Mouse (Mus musculus) embryonic facial prominence, embryonic 15.5 days (tissue): ENCODE measurements around the gene Gm815. TPM values are rescaled to one million over a fixed set of nuclear protein-coding genes. Genes with fewer than 3 reads are reported as not detected.

Experiments used
- ATAC-seq: fragments of 200-750 bp; cut with Nextera tagmentation; 2 replicates; pipeline ENCODE4 v1.8.0; 2017; ENCODE audit warnings: low read depth, moderate TSS enrichment; ENCODE audit not compliant: insufficient number of reproducible peaks, low FRiP score, low TSS enrichment
- H3K27ac ChIP-seq: fragments of 300-500 bp; sonication (generic); replicated peaks from 2 replicates; pipeline ENCODE4 v1.5.1; 2015; ENCODE audit warnings: mild to moderate bottlenecking, inconsistent platforms
- H3K27me3 ChIP-seq: fragments of 300-500 bp; sonication (generic); 2 replicates; pipeline ENCODE4 v1.6.1; 2015; ENCODE audit warnings: inconsistent platforms
- H3K36me3 ChIP-seq: fragments of 300-500 bp; sonication (generic); 2 replicates; pipeline ENCODE4 v1.6.1; 2015; ENCODE audit warnings: mild to moderate bottlenecking, inconsistent platforms
- H3K4me1 ChIP-seq: fragments of 300-500 bp; sonication (generic); 2 replicates; pipeline ENCODE4 v1.6.1; 2015; ENCODE audit warnings: inconsistent platforms
- H3K4me2 ChIP-seq: fragments of 300-500 bp; sonication (generic); replicated peaks from 2 replicates; pipeline ENCODE4 v1.6.1; 2015; ENCODE audit warnings: mild to moderate bottlenecking, inconsistent platforms
- H3K4me3 ChIP-seq: fragments of 300-500 bp; sonication (generic); replicated peaks from 2 replicates; pipeline ENCODE4 v1.5.1; 2015; ENCODE audit warnings: mild to moderate bottlenecking, inconsistent platforms
- H3K9ac ChIP-seq: fragments of 300-500 bp; sonication (generic); 2 replicates; pipeline ENCODE4 v1.6.1; 2015; ENCODE audit warnings: inconsistent platforms
- H3K9me3 ChIP-seq: fragments of 300-500 bp; sonication (generic); replicated peaks from 2 replicates; pipeline ENCODE4 v1.6.1; 2016; ENCODE audit warnings: inconsistent platforms
- WGBS: fragments of 180-500 bp; shearing (Covaris S2); methylation state at CpG from one replicate; pipeline ENCODE4 v1.1.7; 2015; 5-methylcytosine and 5-hydroxymethylcytosine counted together
- polyA plus RNA-seq: library from polyadenylated mRNA; unstranded; fragments of >200 nt; fragmentation: Nextera tagmentation; extraction: Ambion mirVana; gene quantifications from 2 replicates; pipeline ENCODE4 v1.2.1, GENCODE M21; 2015

The Gm815 gene
- not detected in 2 replicates for polyA plus RNA-seq

DNA sequence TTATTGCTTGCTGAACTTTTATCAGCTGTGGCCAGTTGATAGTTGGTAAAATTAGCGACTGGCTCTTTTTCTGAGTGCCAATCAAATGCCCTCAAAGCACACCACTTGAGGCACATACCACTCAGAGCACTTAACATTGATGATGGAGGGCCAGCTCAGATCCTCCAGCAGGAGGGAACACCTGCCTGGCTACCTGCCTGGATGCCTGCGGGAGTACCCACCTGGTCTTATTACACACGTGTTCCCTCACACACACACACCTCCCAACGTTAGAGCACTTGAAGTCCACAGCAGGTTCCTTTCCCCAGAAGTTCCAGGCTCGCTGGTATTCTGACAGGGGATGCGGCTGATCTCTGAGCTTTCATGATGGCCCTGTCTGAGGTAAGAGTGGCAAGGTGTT is at the start of gene Gm815:
Gene Gm815, plus strand, starts transcription at position 266 of the 400 bp plus-strand sequence.
- H3K4me2 ChIP-seq: no peak within 1 kb of the TSS
- H3K9ac ChIP-seq: no peak within 1 kb of the TSS
- H3K4me3 ChIP-seq: no peak within 1 kb of the TSS
- no peaks in the 10 kb centered on the region for H3K9me3 ChIP-seq
- WGBS: 84% methylated on average over 6 of the region's 6 CpGs
- ATAC-seq: no peak
- H3K4me1 ChIP-seq: no peaks in the 10 kb centered on the region
- no peak within 1 kb of the TSS for H3K27ac ChIP-seq
- no peaks in the 10 kb centered on the region for H3K27me3 ChIP-seq
- no peaks in the 10 kb centered on the region for H3K36me3 ChIP-seq

GRCm38 (mm10) chr19:26837626-26838025 is 48.1 kb upstream of the Gm815 start:
- no peaks in the 10 kb centered on the region for H3K27me3 ChIP-seq
- H3K9ac ChIP-seq: no peak overlapping the region
- H3K36me3 ChIP-seq: no peaks in the 10 kb centered on the region
- H3K27ac ChIP-seq: no peak overlapping the region
- H3K4me2 ChIP-seq: no peak overlapping the region
- 76% methylated on average over 1 of the region's 1 CpGs for WGBS
- H3K4me3 ChIP-seq: no peak overlapping the region
- H3K4me1 ChIP-seq: no peaks in the 10 kb centered on the region
- H3K9me3 ChIP-seq: no peaks in the 10 kb centered on the region
- ATAC-seq: no peak

GRCm38 (mm10) chr19:26843896-26844295 is 41.8 kb upstream of the Gm815 start:
- 75% methylated on average over 6 of the region's 6 CpGs for WGBS
- no peak for ATAC-seq
- Histone ChIP-seq H3K36me3 (no peaks in the 10 kb centered on the region), H3K9me3 (no peaks in the 10 kb centered on the region), H3K4me2 (no peak overlapping the region), H3K27ac (peak overlapping the region; percentile 94), H3K4me3 (no peak overlapping the region), H3K27me3 (no peaks in the 10 kb centered on the region), H3K4me1 (peaks cover 6% of the 10 kb centered on the region), H3K9ac (no peak overlapping the region)

DNA sequence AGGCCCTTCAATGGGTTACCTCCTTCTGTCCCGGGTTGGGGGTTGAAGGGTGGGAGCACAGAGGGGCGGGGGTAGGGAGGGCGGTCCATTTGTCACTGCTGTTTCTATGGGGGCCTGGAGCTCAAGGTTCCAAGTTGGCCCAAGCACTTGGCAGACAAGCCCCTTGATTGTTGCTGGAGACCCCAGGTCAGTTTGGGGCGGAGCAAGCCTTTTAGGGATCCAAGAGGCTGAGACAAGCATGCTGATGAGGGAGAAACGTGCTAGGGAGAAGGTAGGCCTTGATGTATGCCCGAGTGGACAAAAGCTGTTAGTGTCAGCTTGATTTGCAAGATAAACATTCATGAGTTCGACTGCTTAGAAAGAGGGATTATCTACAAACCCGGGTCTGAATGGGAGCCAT is 40.9 kb upstream of the Gm815 start:
- no peaks in the 10 kb centered on the region for H3K36me3 ChIP-seq
- no peak for ATAC-seq
- H3K9me3 ChIP-seq: no peaks in the 10 kb centered on the region
- H3K4me2 ChIP-seq: peak overlapping the region; percentile 51
- peak overlapping the region; percentile 60; the same call in 1 of the 2 replicates for H3K4me3 ChIP-seq
- H3K27me3 ChIP-seq: no peaks in the 10 kb centered on the region
- peak overlapping the region; percentile 94 for H3K27ac ChIP-seq
- 23% methylated on average over 8 of the region's 8 CpGs for WGBS
- H3K4me1 ChIP-seq: peaks cover 6% of the 10 kb centered on the region
- no peak overlapping the region for H3K9ac ChIP-seq

DNA sequence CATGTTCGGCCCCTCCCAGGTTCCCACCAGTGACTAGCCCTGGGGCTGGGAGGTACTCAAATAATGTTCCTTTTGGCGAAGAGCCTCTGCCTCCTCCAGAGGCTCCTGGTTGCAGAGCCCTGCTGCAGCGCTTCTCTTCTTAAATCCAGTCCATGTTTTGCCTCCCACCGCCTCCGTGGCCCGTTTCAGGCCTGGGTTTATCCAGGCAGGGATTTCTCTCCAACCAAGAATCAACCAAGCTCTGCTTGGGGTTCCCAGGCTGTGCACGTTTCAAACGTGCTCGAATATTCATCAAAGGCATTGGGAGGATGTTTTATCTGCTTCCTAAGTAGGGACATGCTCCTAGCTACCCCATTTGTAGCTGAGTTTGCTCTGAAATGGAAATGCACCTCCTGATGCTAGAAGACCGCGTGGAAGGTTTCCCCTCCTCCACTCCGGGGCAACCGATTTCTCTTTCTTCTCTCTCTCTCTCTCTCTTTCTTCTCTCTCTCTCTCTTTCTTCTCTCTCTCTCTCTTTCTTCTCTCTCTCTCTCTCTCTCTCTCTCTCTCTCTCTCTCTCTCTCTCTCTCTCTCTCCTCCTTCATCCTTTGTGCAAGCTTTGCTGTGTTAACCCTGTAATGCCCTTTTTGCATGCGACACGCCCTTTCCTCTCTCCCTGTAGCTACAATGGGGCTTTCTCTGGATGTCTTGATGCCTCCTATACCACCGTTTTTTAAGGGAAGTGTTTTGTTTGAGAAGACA is 40.2 kb upstream of the Gm815 start:
- H3K4me3 ChIP-seq: peak overlapping the region; percentile 60
- under 1% methylated on average over 16 of the region's 16 CpGs for WGBS
- H3K9me3 ChIP-seq: no peaks in the 10 kb centered on the region
- peak; percentile 87 for ATAC-seq
- peak overlapping the region; percentile 51 for H3K4me2 ChIP-seq
- no peaks in the 10 kb centered on the region for H3K36me3 ChIP-seq
- peak overlapping the region; percentile 46 for H3K9ac ChIP-seq
- peak overlapping the region; percentile 94 for H3K27ac ChIP-seq
- peaks cover 6% of the 10 kb centered on the region for H3K4me1 ChIP-seq
- H3K27me3 ChIP-seq: no peaks in the 10 kb centered on the region

DNA sequence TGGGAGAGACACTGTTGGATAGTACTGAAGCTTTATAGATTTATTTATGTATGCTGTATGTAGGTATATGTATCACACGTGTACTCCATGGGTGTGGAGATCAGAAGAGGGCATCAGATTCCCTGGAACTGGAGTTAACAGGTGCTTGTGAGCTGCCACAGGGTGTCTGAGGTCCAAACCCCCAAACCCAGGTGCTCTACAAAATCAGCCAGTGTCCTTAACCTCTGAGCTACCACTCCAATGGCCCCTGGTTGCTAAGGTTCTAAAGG is 39.7 kb upstream of the Gm815 start:
- WGBS: 0% methylated on average over 1 of the region's 1 CpGs
- Histone ChIP-seq H3K27ac (peak overlapping the region; percentile 94), H3K4me1 (peaks cover 6% of the 10 kb centered on the region), H3K9me3 (no peaks in the 10 kb centered on the region), H3K27me3 (no peaks in the 10 kb centered on the region), H3K4me3 (peak overlapping the region; percentile 60), H3K4me2 (peak overlapping the region; percentile 51), H3K36me3 (no peaks in the 10 kb centered on the region), H3K9ac (peak overlapping the region; percentile 46)
- ATAC-seq: no peak

DNA sequence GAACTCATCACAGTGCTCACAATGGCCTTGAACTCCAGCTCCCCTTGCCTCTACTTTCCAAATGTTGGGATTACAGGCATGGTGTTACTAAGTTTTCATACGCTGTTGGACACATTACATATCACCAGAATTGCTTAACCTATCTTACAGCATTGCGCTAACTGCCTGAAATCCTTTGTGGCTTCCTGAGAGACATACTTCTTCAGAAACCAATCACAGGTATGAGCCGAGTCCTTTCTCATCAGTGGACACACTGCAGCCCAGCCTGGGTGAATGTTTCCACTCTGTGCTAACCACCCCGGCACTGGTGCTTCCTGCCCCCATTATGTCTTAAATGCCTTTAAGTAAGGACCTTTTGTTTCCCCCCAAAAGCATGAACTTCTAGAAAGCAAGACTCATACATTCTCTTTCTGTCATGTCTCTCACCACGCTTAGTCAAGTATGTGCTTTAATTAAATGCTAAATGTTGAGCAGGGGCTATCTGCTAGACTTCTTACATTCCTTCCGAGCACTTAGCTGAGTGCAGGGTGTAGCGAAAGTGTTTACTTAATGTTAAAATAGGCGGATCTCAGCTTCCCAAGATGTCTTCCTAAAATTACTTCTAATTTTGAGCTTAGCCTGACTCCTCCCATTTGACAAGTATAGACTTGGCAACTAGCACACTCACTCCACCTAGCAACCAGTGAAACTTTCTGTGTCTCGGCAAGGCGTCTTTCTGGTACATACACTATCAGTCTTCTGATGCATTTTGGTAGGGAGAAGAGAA is 34.5 kb upstream of the Gm815 start:
- H3K9me3 ChIP-seq: no peaks in the 10 kb centered on the region
- H3K27ac ChIP-seq: peak overlapping the region; percentile 58; the same call in 1 of the 2 replicates
- H3K4me1 ChIP-seq: peaks cover 6% of the 10 kb centered on the region; the same call in 1 of the 2 replicates
- H3K4me3 ChIP-seq: no peak overlapping the region
- H3K9ac ChIP-seq: no peak overlapping the region
- H3K36me3 ChIP-seq: no peaks in the 10 kb centered on the region
- WGBS: 60% methylated on average over 10 of the region's 10 CpGs
- ATAC-seq: no peak
- H3K4me2 ChIP-seq: no peak overlapping the region
- H3K27me3 ChIP-seq: no peaks in the 10 kb centered on the region

DNA sequence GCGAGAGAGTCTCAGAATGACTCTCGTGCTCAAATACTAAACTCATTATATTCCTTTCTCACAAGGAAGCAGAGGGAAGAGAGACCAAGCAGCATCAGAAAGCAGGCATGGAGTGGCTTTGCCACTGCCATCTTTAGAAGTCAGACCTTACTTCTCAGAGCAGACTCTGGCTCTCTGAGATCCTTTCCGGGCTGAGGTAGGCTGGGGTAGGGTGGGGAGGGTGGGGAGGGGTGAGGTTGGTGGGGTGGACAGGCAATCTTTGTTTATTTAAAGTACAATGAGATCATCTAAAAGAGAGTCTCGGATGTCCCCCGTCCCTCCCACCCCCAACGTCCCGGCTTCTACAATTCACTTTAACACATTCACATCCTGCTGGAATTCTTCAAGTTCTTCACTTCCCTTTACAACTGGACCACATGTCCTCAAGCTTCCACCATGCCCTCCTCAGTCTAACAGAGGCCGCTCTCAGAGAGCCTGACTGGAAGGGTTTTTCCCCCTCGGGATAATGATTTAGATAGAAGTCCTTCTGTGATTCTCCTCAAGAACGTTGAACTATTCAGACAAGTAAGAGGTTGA is 33.3 kb upstream of the Gm815 start:
- Histone ChIP-seq H3K4me2 (no peak overlapping the region), H3K27ac (peak overlapping the region; percentile 51; the same call in 1 of the 2 replicates), H3K4me1 (peaks cover 6% of the 10 kb centered on the region; the same call in 1 of the 2 replicates), H3K9ac (no peak overlapping the region), H3K27me3 (no peaks in the 10 kb centered on the region), H3K9me3 (no peaks in the 10 kb centered on the region), H3K4me3 (no peak overlapping the region), H3K36me3 (no peaks in the 10 kb centered on the region)
- 42% methylated on average over 10 of the region's 10 CpGs for WGBS
- ATAC-seq: no peak

GRCm38 (mm10) chr19:26853701-26854282 is 31.9 kb upstream of the Gm815 start:
- Histone ChIP-seq H3K27me3 (no peaks in the 10 kb centered on the region), H3K36me3 (no peaks in the 10 kb centered on the region), H3K9ac (no peak overlapping the region), H3K27ac (no peak overlapping the region), H3K4me3 (no peak overlapping the region), H3K9me3 (no peaks in the 10 kb centered on the region), H3K4me2 (no peak overlapping the region), H3K4me1 (peaks cover 8% of the 10 kb centered on the region; the same call in 1 of the 2 replicates)
- 55% methylated on average over 8 of the region's 8 CpGs for WGBS
- ATAC-seq: 0 out of 2 replicates have a peak, but pooled peaks have one; percentile 39

GRCm38 (mm10) chr19:26854661-26855060 is 31.0 kb upstream of the Gm815 start:
- Histone ChIP-seq H3K36me3 (no peaks in the 10 kb centered on the region), H3K4me2 (no peak overlapping the region), H3K9ac (no peak overlapping the region), H3K4me1 (peaks cover 11% of the 10 kb centered on the region; the same call in 1 of the 2 replicates), H3K27ac (no peak overlapping the region), H3K9me3 (no peaks in the 10 kb centered on the region), H3K4me3 (no peak overlapping the region), H3K27me3 (no peaks in the 10 kb centered on the region)
- 93% methylated on average over 4 of the region's 4 CpGs for WGBS
- no peak for ATAC-seq

DNA sequence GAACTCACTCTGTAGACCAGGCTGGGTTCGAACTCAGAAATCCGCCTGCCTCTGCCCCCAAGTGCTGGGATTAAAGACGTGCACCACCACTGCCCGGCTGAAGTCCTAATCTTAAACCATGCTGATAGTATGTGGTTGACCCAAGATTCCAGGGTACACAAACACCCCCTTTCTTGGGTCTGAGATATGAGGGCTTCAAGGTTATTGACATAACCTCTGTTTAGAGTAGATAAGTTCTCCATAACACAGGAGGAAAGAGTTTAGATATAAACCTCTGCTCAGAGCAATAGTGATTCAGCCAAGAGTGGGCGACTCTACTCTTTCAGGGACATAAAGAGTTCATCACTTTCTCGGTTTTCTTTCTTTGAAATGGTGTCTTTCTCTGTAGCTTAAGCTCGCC is 30.5 kb upstream of the Gm815 start:
- Histone ChIP-seq H3K9ac (no peak overlapping the region), H3K4me3 (no peak overlapping the region), H3K27ac (no peak overlapping the region), H3K9me3 (no peaks in the 10 kb centered on the region), H3K36me3 (no peaks in the 10 kb centered on the region), H3K4me1 (peaks cover 11% of the 10 kb centered on the region; the same call in 1 of the 2 replicates), H3K4me2 (no peak overlapping the region), H3K27me3 (no peaks in the 10 kb centered on the region)
- 88% methylated on average over 7 of the region's 7 CpGs for WGBS
- no peak for ATAC-seq
